Mouse (Mus musculus) brown adipose tissue, adult 24 weeks (tissue): Measurements from ENCODE around the gene 2410004B18Rik. TPM values are rescaled to one million over a fixed set of nuclear protein-coding genes. Genes with fewer than 3 reads are reported as not detected.

Experiments
- H3K27ac ChIP-seq: fragments of 200-500 bp; replicated peaks from 2 replicates; pipeline ENCODE4 v1.5.1; 2012; ENCODE audit warnings: low read depth, mild to moderate bottlenecking, low read length
- H3K4me1 ChIP-seq: fragments of 200-500 bp; 2 replicates; pipeline ENCODE4 v1.6.1; 2012; ENCODE audit warnings: low read length, mixed read lengths; ENCODE audit not compliant: control insufficient read depth, insufficient read depth, insufficient read length
- H3K4me3 ChIP-seq: fragments of 200-500 bp; 2 replicates; pipeline ENCODE4 v1.5.1; 2012; ENCODE audit warnings: low read depth, mild to moderate bottlenecking, low read length, moderate library complexity; ENCODE audit not compliant: insufficient read depth
- polyA plus RNA-seq: library from polyadenylated mRNA; stranded (reverse); fragments of >200 nt; gene quantifications from 2 replicates; pipeline ENCODE4 v1.2.4, GENCODE M21; 2012; ENCODE audit not compliant: missing spikeins, insufficient read depth, insufficient read length

Gene 2410004B18Rik
- polyA plus RNA-seq, 1 experiment = 18.1 TPM

DNA sequence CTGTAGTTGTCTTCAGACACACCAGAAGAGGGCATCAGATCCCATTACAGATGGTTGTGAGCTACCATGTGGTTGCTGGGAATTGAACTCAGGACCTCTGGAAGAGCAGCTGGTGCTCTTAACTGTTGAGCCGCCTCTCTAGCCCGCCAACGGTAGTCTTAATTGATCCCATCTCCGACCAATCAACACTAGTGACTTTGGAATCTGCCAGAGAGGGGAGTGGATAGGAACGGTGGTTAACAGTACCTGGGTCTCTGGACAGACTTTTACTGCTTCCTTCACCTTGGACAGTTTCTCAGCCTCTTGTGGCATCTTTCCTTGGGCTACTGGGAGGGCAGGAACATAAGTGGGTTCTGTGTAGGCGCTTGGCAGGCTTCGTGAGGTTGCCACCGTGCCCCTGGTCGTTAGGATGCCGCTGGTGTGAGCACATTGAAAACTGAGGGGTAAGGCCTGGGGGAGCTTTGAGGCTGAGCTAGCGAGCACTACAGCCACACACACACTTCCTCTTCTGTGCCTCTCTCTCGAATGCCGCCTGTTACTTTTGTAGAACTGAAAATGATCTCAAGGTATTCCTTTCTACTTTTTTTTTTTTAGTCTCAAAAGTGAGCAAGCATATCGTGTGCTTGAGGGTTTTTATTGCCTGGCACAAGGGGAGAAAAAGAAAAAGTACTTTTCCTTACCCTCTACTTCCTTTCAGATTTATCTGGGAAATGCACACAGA, 55.8 kb downstream of the 2410004B18Rik start:
- Histone ChIP-seq H3K4me1 (peaks cover 2% of the 10 kb centered on the region; the same call in 1 of the 2 replicates), H3K4me3 (no peak overlapping the region), H3K27ac (no peak overlapping the region)

Other genes with a start within 250 kb of the 2410004B18Rik start
- 0.59 and 1.3 TPM in 2 replicates for gene Ddah1, start 179.3 kb upstream of the 2410004B18Rik start, polyA plus RNA-seq
- 14.5 and 17.8 TPM in 2 replicates for gene Bcl10, start 15.2 kb upstream of the 2410004B18Rik start, polyA plus RNA-seq
- gene Syde2, start 49.9 kb downstream of the 2410004B18Rik start, polyA plus RNA-seq = 4.4 and 4.5 TPM in 2 replicates
- not detected in 2 replicates for gene Wdr63, start 170.1 kb downstream of the 2410004B18Rik start, polyA plus RNA-seq
- not detected in 2 replicates for gene Mcoln3, start 179.4 kb downstream of the 2410004B18Rik start, polyA plus RNA-seq
- not detected in 2 replicates for gene Mcoln2, start 211.8 kb downstream of the 2410004B18Rik start, polyA plus RNA-seq